Mouse (Mus musculus): ENCODE data around the gene Srm. TPM values are rescaled to one million over a fixed set of nuclear protein-coding genes. Genes with fewer than 3 reads are reported as not detected.
A peak's percentile ranks its signal among the peaks of the same experiment; 100 is the strongest.

Gene Srm
- total RNA-seq, 2 experiments from 2014 or later, result 25.4 to 32.8 TPM

GRCm38 (mm10) chr4:148635309-148635708 is 44.0 kb downstream of the Srm start:
- DNase-seq, result no peak

- DNase-seq, result no peak
Measured at GRCm38 (mm10) chr4:148638302-148638701, 47.0 kb downstream of the Srm start.

DNA sequence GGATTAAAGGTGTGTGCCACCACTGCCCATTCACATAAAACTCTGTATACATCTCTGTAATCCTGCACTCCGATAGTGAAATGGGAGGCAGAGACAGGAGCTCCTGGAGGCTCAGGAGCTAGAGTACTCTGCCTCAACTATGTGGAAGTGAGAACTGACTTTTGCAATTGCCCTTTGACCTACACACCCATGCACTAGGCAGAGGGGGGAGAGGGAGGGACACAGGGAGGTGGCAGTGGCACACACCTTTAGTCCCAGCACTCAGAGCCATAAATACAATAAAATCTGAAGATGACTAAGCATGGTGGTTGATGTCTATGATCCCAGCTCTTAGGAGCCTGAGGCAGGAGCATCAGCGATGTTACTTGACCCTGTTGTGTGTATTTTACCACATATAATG is 48.2 kb downstream of the Srm start:
- DNase-seq, result no peak

GRCm38 (mm10) chr4:148641121-148641520 is 49.8 kb downstream of the Srm start:
- DNase-seq, result no peak

- no peak for DNase-seq
Measured at GRCm38 (mm10) chr4:148643291-148644156, 52.2 kb downstream of the Srm start, which contains the start of gene Gm572. Gene Gm572 (plus strand): TSS chr4:148643317.

GRCm38 (mm10) chr4:148644157-148644511 is 52.8 kb downstream of the Srm start:
- peak; percentile 68 for DNase-seq

Other genes starting within 250 kb of the Srm start
- gene Ubiad1, start 146.7 kb upstream of the Srm start, total RNA-seq (2021), result 1 to 10 TPM; 7.5 to 9.2 TPM
- gene Mtor, start 142.9 kb upstream of the Srm start, total RNA-seq (2021), result 10 to 100 TPM; 26.3 to 30.6 TPM
- 10 to 100 TPM in 1 of 2 experiments, 1 to 10 TPM in 1; 3.8 to 24.4 TPM for gene Angptl7, start 91.0 kb upstream of the Srm start, total RNA-seq (2021)
- gene Exosc10, start 33.1 kb upstream of the Srm start, total RNA-seq (2021), result 10 to 100 TPM; 27.0 to 32.7 TPM
- gene Masp2, start 11.1 kb downstream of the Srm start, total RNA-seq (2021), result under 1 TPM; 0.16 to 0.54 TPM
- 100 to 1,000 TPM; 130 to 172 TPM for gene Tardbp, start 35.5 kb downstream of the Srm start, total RNA-seq (2021)
- gene Gm572, start 51.8 kb downstream of the Srm start, total RNA-seq (2021), result 1 to 10 TPM; 6.9 to 8.6 TPM
- gene Casz1, start 212.9 kb downstream of the Srm start, total RNA-seq (2021), result 10 to 100 TPM; 39.3 to 42.0 TPM

All from gastrocnemius, postnatal 10 days (tissue).